Mouse (Mus musculus): ENCODE data around the gene Polr2e. TPM values are rescaled to one million over a fixed set of nuclear protein-coding genes. Genes with fewer than 3 reads are reported as not detected.
A peak's percentile ranks its signal among the peaks of the same experiment; 100 is the strongest.

Gene Polr2e
- polyA plus RNA-seq, 2 experiments: 247 to 350 TPM

DNA sequence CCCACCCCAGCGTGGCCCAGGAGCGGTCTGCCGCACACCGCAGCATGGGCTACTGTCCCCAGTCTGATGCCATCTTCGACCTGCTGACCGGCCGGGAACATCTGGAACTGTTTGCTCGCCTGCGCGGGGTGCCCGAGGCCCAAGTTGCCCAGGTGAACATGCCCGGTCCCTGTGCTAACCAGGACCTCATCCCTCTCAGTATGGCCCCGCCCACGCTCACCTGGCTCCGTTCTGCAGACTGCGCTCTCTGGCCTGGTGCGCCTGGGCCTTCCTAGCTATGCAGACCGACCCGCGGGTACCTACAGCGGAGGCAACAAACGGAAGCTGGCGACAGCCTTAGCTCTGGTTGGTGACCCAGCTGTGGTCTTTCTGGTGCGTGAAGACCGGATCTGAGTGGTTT, 26.0 kb downstream of the Polr2e start:
- H3K27ac ChIP-seq (replicated peaks; ENCODE audit: low read depth, low read length): no peak overlapping the region
- no peak overlapping the region for H3K4me3 ChIP-seq (replicated peaks; ENCODE audit: low read length)
- no peak for TF ChIP-seq POLR2A (IDR thresholded peaks at IDR 0.05; ENCODE audit: borderline replicate concordance, extremely low read depth, insufficient read depth, insufficient read length)
- H3K9me3 ChIP-seq (ENCODE audit: control insufficient read depth, low read length): peaks cover 13% of the 10 kb centered on the region
- no peaks in the 10 kb centered on the region for H3K36me3 ChIP-seq (ENCODE audit: control insufficient read depth, insufficient read depth, low read length)
- no peak overlapping the region for H3K9ac ChIP-seq (ENCODE audit: low read depth, low read length, severe bottlenecking)
- peaks cover 42% of the 10 kb centered on the region for H3K27me3 ChIP-seq (ENCODE audit: control insufficient read depth, insufficient read depth, low read length)
- DNase-seq (ENCODE audit: low spot score): no peak
- H3K4me2 ChIP-seq (replicated peaks; ENCODE audit: low read depth, low read length, severe bottlenecking): no peak overlapping the region
- H3K4me1 ChIP-seq (ENCODE audit: control insufficient read depth, insufficient read depth, low read length): no peaks in the 10 kb centered on the region
- 26% methylated on average over 24 of the region's 25 CpGs for WGBS
- ATAC-seq (ENCODE audit: low FRiP score, low read depth): no peak

GRCm38 (mm10) chr10:80011740-80012139, 27.9 kb downstream of the Polr2e start:
- Histone ChIP-seq H3K4me2 (replicated peaks; ENCODE audit: low read depth, low read length, severe bottlenecking) (no peak overlapping the region), H3K9me3 (ENCODE audit: control insufficient read depth, low read length) (peaks cover 13% of the 10 kb centered on the region), H3K9ac (ENCODE audit: low read depth, low read length, severe bottlenecking) (no peak overlapping the region), H3K27me3 (ENCODE audit: control insufficient read depth, insufficient read depth, low read length) (peaks cover 42% of the 10 kb centered on the region), H3K4me3 (replicated peaks; ENCODE audit: low read length) (no peak overlapping the region), H3K27ac (replicated peaks; ENCODE audit: low read depth, low read length) (no peak overlapping the region), H3K36me3 (ENCODE audit: control insufficient read depth, insufficient read depth, low read length) (no peaks in the 10 kb centered on the region), H3K4me1 (ENCODE audit: control insufficient read depth, insufficient read depth, low read length) (no peaks in the 10 kb centered on the region)
- 86% methylated on average over 6 of the region's 6 CpGs for WGBS
- TF ChIP-seq POLR2A (IDR thresholded peaks at IDR 0.05; ENCODE audit: borderline replicate concordance, extremely low read depth, insufficient read depth, insufficient read length): no peak
- no peak for ATAC-seq (ENCODE audit: low FRiP score, low read depth)
- no peak for DNase-seq (ENCODE audit: low spot score)

- Histone ChIP-seq H3K9ac (ENCODE audit: low read depth, low read length, severe bottlenecking) (no peak overlapping the region), H3K9me3 (ENCODE audit: control insufficient read depth, low read length) (no peaks in the 10 kb centered on the region), H3K4me3 (replicated peaks; ENCODE audit: low read length) (no peak overlapping the region), H3K27ac (replicated peaks; ENCODE audit: low read depth, low read length) (no peak overlapping the region), H3K4me1 (ENCODE audit: control insufficient read depth, insufficient read depth, low read length) (peaks cover 8% of the 10 kb centered on the region; the same call in 1 of the 2 replicates), H3K36me3 (ENCODE audit: control insufficient read depth, insufficient read depth, low read length) (no peaks in the 10 kb centered on the region), H3K4me2 (replicated peaks; ENCODE audit: low read depth, low read length, severe bottlenecking) (no peak overlapping the region), H3K27me3 (ENCODE audit: control insufficient read depth, insufficient read depth, low read length) (peaks cover 10% of the 10 kb centered on the region; the same call in 1 of the 2 replicates)
- no peak for TF ChIP-seq POLR2A (IDR thresholded peaks at IDR 0.05; ENCODE audit: borderline replicate concordance, extremely low read depth, insufficient read depth, insufficient read length)
- WGBS: 88% methylated on average over 8 of the region's 8 CpGs
- ATAC-seq (ENCODE audit: low FRiP score, low read depth) (no peak), DNase-seq (ENCODE audit: low spot score) (no peak)
Observed at GRCm38 (mm10) chr10:80004233-80004705, 35.3 kb downstream of the Polr2e start.

GRCm38 (mm10) chr10:80003374-80004232, 36.0 kb downstream of the Polr2e start:
- Histone ChIP-seq H3K4me2 (replicated peaks; ENCODE audit: low read depth, low read length, severe bottlenecking) (no peak overlapping the region), H3K9ac (ENCODE audit: low read depth, low read length, severe bottlenecking) (no peak overlapping the region), H3K27me3 (ENCODE audit: control insufficient read depth, insufficient read depth, low read length) (peaks cover 10% of the 10 kb centered on the region; the same call in 1 of the 2 replicates), H3K9me3 (ENCODE audit: control insufficient read depth, low read length) (no peaks in the 10 kb centered on the region), H3K36me3 (ENCODE audit: control insufficient read depth, insufficient read depth, low read length) (no peaks in the 10 kb centered on the region), H3K27ac (replicated peaks; ENCODE audit: low read depth, low read length) (no peak overlapping the region), H3K4me3 (replicated peaks; ENCODE audit: low read length) (no peak overlapping the region), H3K4me1 (ENCODE audit: control insufficient read depth, insufficient read depth, low read length) (peaks cover 8% of the 10 kb centered on the region; the same call in 1 of the 2 replicates)
- WGBS: 59% methylated on average over 9 of the region's 9 CpGs
- ATAC-seq (ENCODE audit: low FRiP score, low read depth): no peak
- DNase-seq (ENCODE audit: low spot score): no peak
- TF ChIP-seq POLR2A (IDR thresholded peaks at IDR 0.05; ENCODE audit: borderline replicate concordance, extremely low read depth, insufficient read depth, insufficient read length): no peak

- Histone ChIP-seq H3K36me3 (ENCODE audit: control insufficient read depth, insufficient read depth, low read length) (no peaks in the 10 kb centered on the region), H3K9ac (ENCODE audit: low read depth, low read length, severe bottlenecking) (0 out of 2 replicates have a peak overlapping the region, but pooled peaks have one; percentile 16), H3K27ac (replicated peaks; ENCODE audit: low read depth, low read length) (no peak overlapping the region), H3K27me3 (ENCODE audit: control insufficient read depth, insufficient read depth, low read length) (peaks cover 10% of the 10 kb centered on the region; the same call in 1 of the 2 replicates), H3K9me3 (ENCODE audit: control insufficient read depth, low read length) (no peaks in the 10 kb centered on the region), H3K4me1 (ENCODE audit: control insufficient read depth, insufficient read depth, low read length) (peaks cover 9% of the 10 kb centered on the region), H3K4me2 (replicated peaks; ENCODE audit: low read depth, low read length, severe bottlenecking) (no peak overlapping the region), H3K4me3 (replicated peaks; ENCODE audit: low read length) (no peak overlapping the region)
- no peak for TF ChIP-seq POLR2A (IDR thresholded peaks at IDR 0.05; ENCODE audit: borderline replicate concordance, extremely low read depth, insufficient read depth, insufficient read length)
- ATAC-seq (ENCODE audit: low FRiP score, low read depth) (no peak), DNase-seq (ENCODE audit: low spot score) (no peak)
- 23% methylated on average over 20 of the region's 21 CpGs for WGBS
Observed at GRCm38 (mm10) chr10:80002829-80003228, 36.8 kb downstream of the Polr2e start.
